Mouse (Mus musculus): ENCODE measurements around the gene Nav3.
"Not testable (repeated sequence)": the region's sequence is repeated elsewhere in the genome, so short reads cannot be mapped to it uniquely, and the experiment has no call there.

Gene Nav3

DNA sequence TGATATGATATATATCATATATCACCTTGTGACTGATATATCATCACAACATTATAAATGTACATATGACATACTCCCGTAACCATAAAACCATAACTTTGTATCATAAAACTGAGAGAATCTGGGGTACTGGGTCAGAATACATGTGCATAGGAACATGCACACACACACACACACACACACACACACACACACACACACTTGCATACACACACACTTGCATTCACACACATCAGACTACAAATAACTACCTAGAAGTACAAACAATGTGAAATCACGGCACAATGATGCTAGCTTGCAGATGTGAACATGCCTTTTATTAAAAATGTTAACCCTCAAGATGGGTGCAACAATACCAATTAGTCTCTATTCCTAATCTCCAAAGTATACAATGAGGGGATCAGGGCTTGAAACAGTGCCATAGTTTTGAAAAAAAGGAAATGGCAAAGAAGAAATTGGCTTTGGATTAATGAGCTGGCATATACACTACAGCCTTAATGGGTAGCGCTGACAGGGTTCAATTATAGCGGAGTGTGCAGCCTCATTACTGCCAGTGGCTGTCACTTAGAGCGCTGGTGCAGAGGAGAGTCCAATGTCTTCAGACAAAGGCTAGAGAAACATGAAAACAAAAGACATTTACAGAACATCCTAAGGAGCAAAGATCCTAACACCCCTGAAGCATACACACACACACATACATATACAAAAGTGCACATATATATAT lies 72.3 kb downstream of the Nav3 start:
- not testable (repeated sequence) for DNase-seq (ENCODE audit: low spot score in 2 of 2)

- DNase-seq (ENCODE audit: low spot score in 2 of 2): no peak
These were observed 75.2 kb downstream of the Nav3 start for GRCm38 (mm10) chr10:110380792-110381191.

DNA sequence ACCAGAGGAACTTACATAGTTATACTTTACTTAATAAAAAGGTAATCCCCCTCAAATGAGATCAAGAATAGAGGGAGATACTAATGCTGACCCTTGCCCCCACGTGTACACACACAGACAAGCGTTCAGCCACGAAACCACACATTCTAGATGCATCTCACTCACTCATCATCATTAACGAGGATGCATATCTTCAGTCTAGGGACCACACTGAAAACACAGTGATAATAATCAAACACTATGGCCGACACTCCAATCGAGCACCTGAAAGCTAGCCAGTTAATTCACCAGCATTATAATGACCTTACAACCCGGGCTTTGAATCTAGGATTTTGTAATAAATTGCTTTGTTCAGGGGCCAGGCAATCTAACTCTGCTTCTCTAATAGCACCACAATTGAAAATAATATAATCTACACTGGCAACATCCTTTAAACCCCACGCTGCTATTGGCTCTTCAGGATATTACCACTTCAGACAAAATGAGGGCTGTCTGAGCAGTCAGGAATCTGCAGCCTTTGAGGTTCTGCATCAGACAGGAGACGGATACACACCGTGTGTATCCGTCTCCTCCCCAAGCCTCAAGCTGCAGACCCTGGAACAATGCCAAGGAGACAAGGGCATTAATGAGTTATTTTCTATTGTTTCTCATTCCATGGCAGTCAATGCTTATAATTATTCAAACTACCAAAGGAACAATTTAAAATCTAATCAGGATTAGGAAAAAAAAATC lies 83.1 kb downstream of the Nav3 start:
- DNase-seq (ENCODE audit: low spot score in 2 of 2): no peak

GRCm38 (mm10) chr10:110352148-110352547 lies 103.9 kb downstream of the Nav3 start:
- no peak for DNase-seq (ENCODE audit: low spot score in 2 of 2)

DNA sequence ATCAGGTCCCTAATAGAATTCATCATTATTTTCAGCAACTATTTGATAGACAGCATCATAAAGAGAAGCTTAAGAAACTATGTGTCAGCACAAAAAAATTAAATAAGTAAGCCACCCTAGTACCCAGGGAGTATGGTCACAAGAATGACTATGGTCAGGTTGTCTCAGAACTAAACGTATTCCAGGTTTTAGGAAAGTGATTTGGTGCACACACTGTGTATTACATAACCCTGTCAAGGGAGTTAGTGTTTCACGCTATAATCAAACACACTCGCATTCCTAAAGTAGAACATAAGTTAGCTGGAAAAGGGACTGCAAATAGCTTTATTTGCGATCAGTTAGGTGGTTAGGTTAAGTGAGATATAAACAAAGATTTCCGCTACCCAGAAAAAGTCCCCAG lies 126.0 kb downstream of the Nav3 start:
- no peak for DNase-seq (ENCODE audit: low spot score in 2 of 2)

DNA sequence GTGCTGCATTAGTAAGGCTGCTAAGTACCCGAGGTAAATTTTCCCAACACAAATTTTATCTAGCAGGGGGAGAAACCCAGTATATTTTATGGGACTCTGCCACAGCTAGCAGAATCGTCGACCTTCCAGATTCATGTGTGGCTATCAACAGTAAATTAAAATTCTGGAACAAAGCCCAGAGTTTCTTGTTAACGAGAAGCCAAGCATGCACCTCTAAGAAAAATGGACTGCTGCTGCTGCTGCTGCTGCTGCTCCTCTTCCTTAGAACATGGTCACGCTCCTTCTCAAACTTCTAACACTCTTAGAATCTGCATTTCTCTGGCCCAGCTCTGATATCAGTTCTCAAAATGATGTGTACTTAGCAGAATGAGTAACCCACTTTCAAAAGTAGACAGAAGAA lies 126.4 kb downstream of the Nav3 start:
- no peak for DNase-seq (ENCODE audit: low spot score in 2 of 2)

- DNase-seq (ENCODE audit: low spot score in 2 of 2): no peak
These were observed 133.8 kb downstream of the Nav3 start for GRCm38 (mm10) chr10:110322082-110322632.

DNA sequence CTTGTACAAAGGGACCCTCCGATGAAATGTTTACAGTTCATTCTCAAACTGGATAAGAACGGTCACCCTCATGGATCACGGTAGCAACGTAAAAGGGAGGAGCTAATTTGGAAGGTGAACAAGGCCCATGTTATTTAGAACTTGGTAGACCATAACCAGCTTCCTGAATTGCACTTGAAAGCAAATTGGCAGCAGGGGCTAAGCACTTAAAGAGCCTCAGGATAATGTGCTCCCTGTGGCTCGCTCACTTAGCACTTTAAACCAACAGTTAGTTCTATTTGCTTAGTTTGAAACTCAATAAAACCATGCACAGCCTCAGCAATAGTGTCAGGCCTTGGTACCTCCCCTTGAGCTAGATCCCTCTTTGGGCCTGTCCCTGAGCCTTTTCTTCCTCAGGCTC lies 138.7 kb downstream of the Nav3 start:
- no peak for DNase-seq (ENCODE audit: low spot score in 2 of 2)

DNA sequence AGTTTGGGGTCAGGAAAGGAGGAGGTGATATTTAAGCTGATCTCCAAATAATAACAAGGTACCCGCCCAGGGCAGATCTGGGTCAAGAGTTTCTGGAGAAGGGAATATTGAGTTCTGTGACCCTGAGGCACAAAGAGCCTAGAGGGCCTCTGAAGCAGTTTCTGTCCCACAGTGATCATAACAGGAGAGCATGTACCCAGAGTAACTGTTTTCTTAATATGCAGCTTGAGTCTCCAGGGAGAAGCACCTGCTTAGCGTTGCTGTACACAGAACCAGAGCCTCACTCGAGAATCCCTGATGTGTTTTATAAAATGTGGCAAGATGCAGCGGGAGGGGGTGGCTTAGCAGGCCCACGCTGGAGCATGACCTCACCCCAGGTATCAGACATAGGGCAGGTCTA lies 141.5 kb downstream of the Nav3 start:
- DNase-seq (ENCODE audit: low spot score in 2 of 2): no peak

GRCm38 (mm10) chr10:110313959-110314358 lies 142.0 kb downstream of the Nav3 start:
- DNase-seq (ENCODE audit: low spot score in 2 of 2): no peak

DNA sequence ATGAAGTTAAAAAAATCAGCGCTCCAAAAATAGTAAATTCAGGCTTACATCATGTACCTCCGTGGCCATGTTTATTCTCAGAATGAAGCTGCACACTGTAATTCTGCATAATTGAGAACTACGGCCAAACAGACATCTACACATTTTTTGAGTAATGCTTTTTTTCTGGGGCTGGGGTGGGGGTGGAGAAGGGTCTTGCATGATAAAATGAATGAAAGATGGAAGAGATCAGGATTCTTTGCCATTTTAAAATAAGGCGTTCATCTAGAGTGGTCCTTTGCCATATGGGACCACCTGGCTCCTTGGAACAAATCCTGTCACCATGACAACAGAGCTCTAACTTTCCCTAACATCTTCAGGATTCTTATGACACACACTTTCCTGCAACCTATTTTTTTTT lies 146.5 kb downstream of the Nav3 start:
- DNase-seq (ENCODE audit: low spot score in 2 of 2): no peak

GRCm38 (mm10) chr10:110305609-110306008 lies 150.4 kb downstream of the Nav3 start:
- DNase-seq (ENCODE audit: low spot score in 2 of 2): no peak

GRCm38 (mm10) chr10:110290016-110290623 lies 165.9 kb downstream of the Nav3 start:
- no peak for DNase-seq (ENCODE audit: low spot score in 2 of 2)

DNA sequence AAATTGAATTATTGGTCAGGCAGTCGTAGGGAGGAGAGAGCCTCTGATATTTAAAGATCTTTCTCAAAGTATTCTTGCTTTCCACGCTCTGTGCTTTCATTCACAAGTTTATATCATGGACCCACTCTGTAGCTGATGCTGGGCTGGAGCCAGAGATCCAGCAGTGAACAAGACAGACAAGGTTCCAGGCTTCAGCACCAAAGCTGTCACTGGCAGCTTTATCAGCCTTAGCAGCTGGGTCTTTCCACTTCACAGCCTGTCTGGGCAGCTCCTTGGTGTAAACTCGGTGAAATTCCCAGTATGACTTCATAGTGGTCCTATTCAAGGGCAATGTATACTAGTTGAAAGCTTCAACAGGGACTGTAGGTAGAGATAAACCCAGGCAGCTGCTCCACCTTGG lies 172.1 kb downstream of the Nav3 start:
- DNase-seq (ENCODE audit: low spot score in 2 of 2): no peak

DNA sequence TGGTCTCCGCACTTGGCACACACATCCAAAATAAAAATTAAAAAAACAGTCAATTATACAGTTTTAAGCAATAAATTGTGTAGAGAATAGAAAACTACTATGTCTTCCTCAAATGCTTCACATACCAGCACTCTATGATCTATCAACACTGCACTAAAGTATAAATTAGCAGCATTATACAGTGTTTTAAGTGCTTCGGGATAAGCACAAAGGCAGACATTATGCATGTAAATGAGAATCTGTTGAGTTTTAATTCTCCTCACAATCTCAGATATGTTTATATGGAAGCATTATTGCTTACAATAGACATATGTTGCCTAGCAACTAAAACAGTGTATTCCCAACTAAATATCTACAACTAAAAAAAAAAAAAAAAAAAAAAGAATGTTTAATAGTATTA lies 183.2 kb downstream of the Nav3 start:
- no peak for DNase-seq (ENCODE audit: low spot score in 2 of 2)

- no peak for DNase-seq (ENCODE audit: low spot score in 2 of 2)
These were observed 185.4 kb downstream of the Nav3 start for GRCm38 (mm10) chr10:110270561-110270960.

GRCm38 (mm10) chr10:110242128-110242561 lies 213.9 kb downstream of the Nav3 start:
- no peak for DNase-seq (ENCODE audit: low spot score in 2 of 2)

DNA sequence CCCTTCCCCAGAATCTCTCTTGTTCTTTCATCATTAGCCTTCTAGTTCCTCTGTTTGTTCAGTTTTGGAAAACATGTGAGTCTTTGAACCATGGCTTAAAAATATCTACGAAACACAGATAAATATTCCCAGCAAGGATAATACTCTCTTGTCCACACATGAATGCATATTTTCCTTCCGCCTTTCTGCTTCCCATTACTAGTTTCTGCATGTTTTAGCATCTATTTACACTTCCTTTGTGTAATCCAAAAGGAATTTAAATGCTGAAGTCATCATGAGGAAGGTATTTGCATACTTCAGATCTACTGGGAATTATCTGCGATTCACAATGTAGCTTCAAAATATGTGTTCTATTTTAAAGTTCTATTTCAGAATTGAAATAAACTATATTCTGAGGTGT lies 215.3 kb downstream of the Nav3 start:
- no peak for DNase-seq (ENCODE audit: low spot score in 2 of 2)

- peak in 1 of 2 experiments; percentile 9 for DNase-seq (ENCODE audit: low spot score in 2 of 2)
These were observed 222.6 kb downstream of the Nav3 start for GRCm38 (mm10) chr10:110233307-110233930.

DNA sequence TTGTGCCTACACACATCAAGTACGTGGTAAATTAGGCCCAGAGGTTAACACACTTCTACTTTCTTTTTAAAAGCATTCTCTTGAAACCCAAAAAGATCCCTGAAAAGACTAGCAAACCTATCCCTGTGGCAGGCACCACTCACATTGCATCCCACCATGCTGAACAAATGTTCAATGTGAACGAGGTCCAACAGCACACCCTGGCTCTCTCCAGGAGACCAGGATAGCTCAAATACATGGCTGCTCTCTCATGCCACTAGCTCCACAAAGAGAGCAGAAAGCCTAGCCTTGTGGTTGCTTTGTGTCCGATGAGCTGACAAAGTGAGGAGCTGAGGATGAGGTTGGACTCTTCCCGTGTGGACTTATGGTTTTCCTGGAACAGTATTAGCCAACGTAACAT lies 249.6 kb downstream of the Nav3 start:
- no peak for DNase-seq (ENCODE audit: low spot score in 2 of 2)

- no peak for DNase-seq (ENCODE audit: low spot score in 2 of 2)
These were observed 251.8 kb downstream of the Nav3 start for GRCm38 (mm10) chr10:110204121-110204697.

DNA sequence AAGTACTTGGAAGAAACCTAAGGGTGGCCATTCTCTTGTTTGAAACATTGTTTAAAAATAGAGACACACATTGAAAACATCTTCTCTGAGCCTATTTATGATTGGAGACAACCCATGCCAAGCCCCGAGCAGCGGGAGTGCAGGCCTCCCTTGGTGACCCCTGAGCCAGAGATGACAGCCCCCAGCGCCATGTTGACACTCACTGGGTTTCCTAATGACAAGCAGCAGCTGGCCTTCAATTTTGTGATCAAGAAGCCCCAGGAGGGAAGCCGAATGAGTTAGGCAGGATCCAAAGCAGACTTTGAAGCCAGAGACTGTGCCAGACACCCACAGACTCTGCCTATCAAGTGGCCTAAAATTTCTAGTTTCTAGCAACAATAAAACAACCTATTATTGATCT lies 263.1 kb downstream of the Nav3 start:
- DNase-seq (ENCODE audit: low spot score in 2 of 2): no peak

Data from right cerebral cortex, postnatal 36 days (tissue).